Mouse (Mus musculus): ENCODE data around the gene Gramd1b. TPM values are rescaled to one million over a fixed set of nuclear protein-coding genes. Genes with fewer than 3 reads are reported as not detected.

The Gramd1b gene
- polyA plus RNA-seq (2014; fragmentation: Illumina TruSeq; extraction: RNeasy Lipid Tissue Mini Kit (QIAGEN cat#74804); ENCODE audit: low read depth, low replicate concordance): 93.4 TPM

GRCm38 (mm10) chr9:40531027-40531621 lies at the start of gene Gramd1b:
TSS of gene Gramd1b (minus strand) at chr9:40531383.

GRCm38 (mm10) chr9:40269103-40269861 lies 261.9 kb downstream of the Gramd1b start, which contains the start of gene Scn3b:
TSS of gene Scn3b (plus strand) at chr9:40269217.

Other genes starting within 250 kb of the Gramd1b start
- gene Gm21915, start 139.2 kb upstream of the Gramd1b start, polyA plus RNA-seq (2014; fragmentation: Illumina TruSeq; extraction: RNeasy Lipid Tissue Mini Kit (QIAGEN cat#74804); ENCODE audit: low read depth, low replicate concordance): not detected
- gene Clmp, start 154.6 kb upstream of the Gramd1b start, polyA plus RNA-seq (2014; fragmentation: Illumina TruSeq; extraction: RNeasy Lipid Tissue Mini Kit (QIAGEN cat#74804); ENCODE audit: low read depth, low replicate concordance): 4.2 TPM